Mouse (Mus musculus) small intestine, adult 2 months (tissue): ENCODE results near the gene Tefm.

Experiments used
- CTCF ChIP-seq: fragments of 200-500 bp; IDR thresholded peaks from 2 replicates; pipeline ENCODE4 v1.5.1; 2012; ENCODE audit warnings: low read depth, mild to moderate bottlenecking, control low read depth, inconsistent platforms, low read length, moderate library complexity, mixed read lengths; ENCODE audit not compliant: insufficient replicate concordance, insufficient read length; ENCODE audit errors: extremely low read depth
- POLR2A ChIP-seq: fragments of 200-500 bp; IDR thresholded peaks from 2 replicates; pipeline ENCODE4 v1.6.1; 2012; ENCODE audit warnings: low read depth, mild to moderate bottlenecking, control low read depth, inconsistent platforms, low read length, moderate library complexity

DNA sequence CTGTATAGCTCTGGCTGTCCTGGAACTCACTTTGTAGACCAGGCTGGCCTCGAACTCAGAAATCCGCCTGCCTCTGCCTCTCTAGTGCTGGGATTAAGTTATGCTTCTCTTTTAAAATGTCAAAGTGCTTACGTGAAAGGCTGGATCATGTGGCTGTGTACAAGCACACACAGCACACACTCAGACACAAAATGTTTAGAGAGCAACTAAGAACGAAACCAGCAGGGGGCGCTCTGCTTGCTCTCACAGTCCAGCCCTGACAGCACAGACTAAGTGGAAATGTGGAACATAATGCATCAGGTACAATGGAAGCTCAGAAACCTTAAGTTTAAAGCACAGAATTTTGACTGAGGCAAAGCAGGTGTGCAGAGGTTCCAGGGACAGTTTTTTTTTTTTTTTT is 55.1 kb downstream of the Tefm start:
- peak; percentile 82; the same call in 1 of the 2 replicates for TF ChIP-seq CTCF
- no peak for TF ChIP-seq POLR2A
